Mouse (Mus musculus) testis, adult 2 months (tissue): ENCODE data around the gene Cspg4. TPM values are rescaled to one million over a fixed set of nuclear protein-coding genes. Genes with fewer than 3 reads are reported as not detected.

Experiments
- H3K27ac ChIP-seq: fragments of 200-500 bp; 2 replicates; pipeline ENCODE4 v1.5.1; 2012; ENCODE audit warnings: low read depth, low read length; ENCODE audit not compliant: control insufficient read depth, insufficient read depth
- H3K27me3 ChIP-seq: fragments of 200-500 bp; 2 replicates; pipeline ENCODE4 v1.6.1; 2012; ENCODE audit warnings: mild to moderate bottlenecking, low read length, moderate library complexity; ENCODE audit not compliant: control insufficient read depth, insufficient read depth
- H3K36me3 ChIP-seq: fragments of 200-500 bp; 2 replicates; pipeline ENCODE4 v1.6.1; 2012; ENCODE audit warnings: mild to moderate bottlenecking, low read length; ENCODE audit not compliant: control insufficient read depth, insufficient read depth
- H3K4me1 ChIP-seq: fragments of 200-500 bp; 2 replicates; pipeline ENCODE4 v1.6.1; 2012; ENCODE audit warnings: low read length; ENCODE audit not compliant: control insufficient read depth, insufficient read depth
- H3K4me3 ChIP-seq: fragments of 200-500 bp; 2 replicates; pipeline ENCODE4 v1.5.1; 2012; ENCODE audit warnings: low read depth, mild to moderate bottlenecking, low read length, moderate library complexity, mixed read lengths; ENCODE audit not compliant: control insufficient read depth
- CTCF ChIP-seq: fragments of 200-500 bp; IDR thresholded peaks from 2 replicates; pipeline ENCODE4 v1.5.1; 2012; ENCODE audit warnings: low read depth, mild to moderate bottlenecking, inconsistent platforms, low read length, moderate library complexity; ENCODE audit not compliant: control insufficient read depth, insufficient read depth, insufficient replicate concordance
- POLR2A ChIP-seq: fragments of 200-500 bp; IDR thresholded peaks from 2 replicates; pipeline ENCODE4 v1.6.1; 2012; ENCODE audit warnings: low read depth, mild to moderate bottlenecking, inconsistent platforms, low read length, moderate library complexity; ENCODE audit not compliant: control insufficient read depth
- polyA plus RNA-seq: library from polyadenylated mRNA; depleted of rRNA; stranded (reverse); fragments of >200 nt; gene quantifications from 2 replicates; pipeline ENCODE4 v1.2.3, GENCODE M21; 2012

Gene Cspg4
- polyA plus RNA-seq, 1 experiment, result 1.1 TPM

DNA sequence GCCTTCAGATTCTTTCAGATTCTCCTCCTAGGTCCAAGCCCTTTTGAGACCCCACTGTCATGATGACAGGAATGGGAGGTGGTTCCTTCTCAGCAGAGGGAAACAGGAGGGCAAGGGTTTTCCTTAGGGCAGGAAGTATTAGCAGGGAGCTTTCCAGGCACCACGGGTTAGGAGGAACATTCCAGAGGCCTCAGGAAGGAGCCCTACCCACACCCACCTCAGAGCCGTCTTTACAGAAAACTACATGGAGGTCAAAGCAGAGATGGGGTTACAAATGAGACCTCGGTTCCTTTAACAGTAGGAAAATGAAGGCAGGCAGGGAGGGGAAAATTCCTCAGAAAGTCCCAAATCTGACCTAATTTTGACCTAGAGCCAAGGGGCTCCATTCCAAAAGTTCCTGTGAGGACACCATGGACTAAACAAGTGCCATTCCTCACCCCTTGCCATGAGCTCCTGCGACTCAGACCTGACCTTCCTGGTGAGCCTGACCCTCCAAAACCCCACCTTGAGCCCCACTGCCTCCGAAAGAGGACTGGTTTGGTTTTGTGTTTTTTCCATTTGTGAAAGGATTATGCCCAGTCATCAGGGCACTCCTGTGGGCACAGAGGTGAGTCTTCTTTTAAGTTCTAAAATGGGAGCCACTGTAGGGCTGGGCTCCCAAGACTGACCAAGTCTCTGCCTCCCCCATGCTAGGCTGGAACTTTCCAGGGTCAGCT lies 51.0 kb downstream of the Cspg4 start:
- Histone ChIP-seq H3K4me3 (no peak overlapping the region), H3K36me3 (no peaks in the 10 kb centered on the region)

DNA sequence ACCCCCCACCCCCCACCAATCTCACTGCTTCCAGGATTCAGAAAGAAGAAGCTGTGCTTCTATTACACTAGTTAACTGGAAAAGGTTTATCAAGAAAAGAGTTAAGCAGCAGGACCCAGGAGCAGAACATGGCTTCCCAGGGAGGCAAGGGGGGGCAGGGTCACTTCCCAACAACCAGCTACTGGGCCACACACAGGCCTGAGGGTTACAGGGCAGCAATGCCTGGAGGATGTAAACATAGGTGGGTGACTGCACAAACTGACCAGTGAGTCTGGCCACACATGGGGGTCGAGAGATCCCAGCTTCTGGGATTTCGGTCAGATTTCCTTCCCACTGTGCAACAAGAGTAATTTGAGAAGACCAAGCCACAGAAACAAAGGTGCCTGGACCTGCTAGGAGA lies 52.3 kb downstream of the Cspg4 start:
- Histone ChIP-seq H3K4me1 (no peaks in the 10 kb centered on the region), H3K4me3 (no peak overlapping the region), H3K27me3 (no peaks in the 10 kb centered on the region), H3K27ac (no peak overlapping the region), H3K36me3 (no peaks in the 10 kb centered on the region)
- TF ChIP-seq POLR2A, result no peak
- no peak for TF ChIP-seq CTCF

More for the DNA sequence above, 51.0 kb downstream of the Cspg4 start:
- Histone ChIP-seq H3K27ac (no peak overlapping the region), H3K4me1 (peaks cover 2% of the 10 kb centered on the region; the same call in 1 of the 2 replicates), H3K27me3 (no peaks in the 10 kb centered on the region)
- no peak for TF ChIP-seq CTCF
- TF ChIP-seq POLR2A, result no peak

- Histone ChIP-seq H3K27me3 (no peaks in the 10 kb centered on the region), H3K27ac (no peak overlapping the region), H3K4me1 (no peaks in the 10 kb centered on the region), H3K36me3 (no peaks in the 10 kb centered on the region), H3K4me3 (no peak overlapping the region)
- no peak for TF ChIP-seq CTCF
- TF ChIP-seq POLR2A, result no peak
These were observed 53.6 kb downstream of the Cspg4 start for GRCm38 (mm10) chr9:56918466-56918865.

DNA sequence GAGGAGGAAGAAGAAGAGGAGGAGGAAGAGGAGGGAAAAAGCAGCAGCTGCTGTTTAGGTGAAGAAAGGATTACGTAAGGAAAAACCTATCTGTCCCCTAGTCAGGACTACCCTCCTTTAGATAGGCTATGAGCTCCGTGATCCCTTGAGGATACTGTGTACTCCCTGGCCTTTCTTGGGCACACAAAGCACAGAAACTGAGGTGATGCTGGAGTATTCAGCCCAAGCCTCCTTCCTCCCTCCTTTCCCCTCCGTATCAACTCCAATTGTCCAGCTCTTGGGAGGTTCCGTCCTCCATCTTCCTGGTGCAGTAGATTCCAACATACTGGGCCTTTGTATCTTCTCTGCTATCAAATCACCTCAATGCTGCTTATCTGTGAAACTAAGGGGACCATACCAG lies 57.9 kb downstream of the Cspg4 start:
- TF ChIP-seq POLR2A, result no peak
- no peak for TF ChIP-seq CTCF
- H3K4me1 ChIP-seq, result peaks cover 9% of the 10 kb centered on the region
- no peak overlapping the region for H3K4me3 ChIP-seq
- H3K36me3 ChIP-seq, result no peaks in the 10 kb centered on the region
- H3K27me3 ChIP-seq, result no peaks in the 10 kb centered on the region
- no peak overlapping the region for H3K27ac ChIP-seq

DNA sequence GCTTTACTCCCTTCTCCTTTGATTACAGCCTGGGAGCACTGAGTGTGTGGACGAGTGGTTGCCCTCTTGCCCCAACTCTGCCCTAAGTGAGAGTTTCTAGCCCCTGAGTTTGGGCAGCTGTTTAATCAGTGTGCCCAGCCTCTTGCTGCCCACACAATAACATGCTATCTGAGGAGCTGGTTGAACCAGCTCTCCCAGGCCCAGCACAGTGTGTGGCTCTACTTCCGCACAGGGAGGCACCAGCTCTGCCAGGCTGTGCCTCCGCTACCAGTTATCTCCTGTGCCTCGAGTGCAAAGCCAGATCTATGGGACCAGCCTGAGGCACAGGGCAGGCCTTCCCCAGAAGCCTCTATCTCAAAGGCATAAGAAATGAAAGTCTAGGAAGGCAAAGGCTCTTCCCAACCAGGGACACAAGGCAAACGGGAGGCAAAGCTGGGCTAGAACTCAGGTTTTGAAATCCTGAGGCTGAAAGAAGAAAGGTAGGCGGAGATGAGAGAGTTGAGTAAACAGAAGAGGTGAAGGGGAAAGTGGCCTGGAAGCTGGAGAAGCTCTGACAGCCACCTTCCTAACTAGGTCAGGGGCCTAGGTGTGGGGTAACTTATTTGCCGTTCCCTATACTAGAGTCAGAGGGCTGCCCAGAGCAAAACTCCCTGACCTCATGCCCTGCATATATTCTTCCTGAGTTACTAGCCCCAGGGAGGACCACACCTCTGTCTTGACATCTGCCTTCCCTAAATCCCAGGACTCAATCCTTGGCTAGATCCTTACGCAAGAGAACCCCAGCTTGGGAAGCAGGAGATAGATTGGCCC lies 59.2 kb downstream of the Cspg4 start:
- peak overlapping the region; percentile 71 for H3K27ac ChIP-seq
- peak overlapping the region; percentile 47 for H3K4me3 ChIP-seq
- TF ChIP-seq CTCF, result no peak
- H3K4me1 ChIP-seq, result peaks cover 14% of the 10 kb centered on the region
- H3K36me3 ChIP-seq, result no peaks in the 10 kb centered on the region
- H3K27me3 ChIP-seq, result no peaks in the 10 kb centered on the region

DNA sequence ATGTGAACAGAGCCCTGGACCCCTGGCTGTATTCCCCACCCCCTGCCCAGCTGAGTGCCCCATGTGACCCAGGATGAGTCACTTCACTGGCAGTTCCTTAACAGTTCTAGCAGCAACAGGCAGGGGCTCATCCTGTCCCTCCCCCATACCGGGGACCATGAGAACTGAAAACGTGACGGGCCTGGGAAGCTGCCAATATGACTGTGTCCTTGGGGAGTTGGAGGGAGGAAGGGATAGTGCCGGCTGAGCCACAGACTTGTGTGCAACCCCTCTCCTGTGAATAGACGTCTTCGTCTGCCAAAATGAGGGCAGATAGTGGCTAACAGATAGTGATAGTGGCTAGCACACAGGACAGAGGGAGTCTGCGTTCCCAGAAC lies 59.8 kb downstream of the Cspg4 start:
- Histone ChIP-seq H3K36me3 (no peaks in the 10 kb centered on the region), H3K4me1 (peaks cover 17% of the 10 kb centered on the region), H3K4me3 (peak overlapping the region; percentile 47), H3K27me3 (no peaks in the 10 kb centered on the region), H3K27ac (peak overlapping the region; percentile 71)
- TF ChIP-seq POLR2A (no peak), CTCF (no peak)

DNA sequence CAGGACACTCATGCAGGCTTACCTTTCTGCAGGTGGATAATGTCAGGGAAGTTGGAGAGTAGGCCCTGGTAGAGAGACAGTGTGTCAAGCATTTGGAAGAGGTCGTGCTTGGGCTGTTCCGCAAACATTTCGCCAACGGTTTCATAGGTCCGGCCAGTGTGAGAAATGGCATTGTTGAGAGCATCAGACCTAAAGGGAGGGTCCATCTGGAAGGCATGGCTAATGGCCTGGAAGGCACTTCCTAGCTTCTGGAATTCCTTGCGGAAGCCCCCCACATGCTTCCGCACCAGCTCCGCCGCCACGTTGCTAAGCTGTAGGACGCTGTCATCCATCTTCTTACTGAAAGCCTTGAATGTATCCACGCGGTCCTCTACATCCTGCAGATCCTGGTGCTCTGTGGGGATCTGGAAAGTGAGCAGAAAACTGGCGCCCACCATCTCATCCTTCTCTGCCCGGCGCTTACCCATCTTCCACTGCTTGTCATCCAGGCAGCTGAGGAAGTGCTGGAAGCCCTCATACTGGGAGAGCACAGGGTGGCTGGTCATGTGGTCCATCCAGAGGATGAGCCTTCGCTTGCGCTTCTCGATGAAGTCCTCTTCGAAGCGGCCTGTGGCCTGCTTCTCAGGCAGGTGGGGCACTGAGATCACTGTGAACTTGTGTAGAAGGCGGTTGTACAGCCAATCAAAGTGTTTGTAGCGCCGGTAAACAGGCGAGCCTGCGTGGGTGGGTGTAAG lies 60.6 kb downstream of the Cspg4 start:
- Histone ChIP-seq H3K27ac (peak overlapping the region; percentile 67), H3K4me3 (peak overlapping the region; percentile 44), H3K27me3 (no peaks in the 10 kb centered on the region), H3K36me3 (no peaks in the 10 kb centered on the region), H3K4me1 (peaks cover 17% of the 10 kb centered on the region)
- TF ChIP-seq POLR2A (no peak), CTCF (no peak)
